Comparison of ENCODE assay signal across 21 mouse cellular contexts in the genomic region with DNA sequence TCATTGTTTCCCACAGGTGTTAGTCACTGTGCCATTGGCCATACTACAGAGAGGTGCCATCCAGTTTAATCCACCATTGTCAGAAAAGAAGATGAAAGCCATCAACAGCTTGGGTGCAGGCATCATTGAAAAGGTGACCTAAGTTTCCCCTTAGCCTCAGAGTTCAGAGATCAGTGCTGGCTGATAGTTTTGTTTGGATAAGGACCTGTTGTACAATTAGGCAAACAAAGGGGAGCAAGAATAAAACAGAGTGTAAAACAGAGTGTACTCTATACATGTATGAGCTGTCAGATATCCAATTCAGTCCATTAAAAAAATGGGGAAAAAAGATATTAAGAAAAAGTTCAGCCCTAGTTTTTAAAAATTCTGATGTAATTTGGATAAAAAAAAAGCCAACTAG.
"Had no signal": no experiment of that assay in that cellular context is flagged by ENCODE, and none has a peak within 500 bp of the region (broad histone marks: within the 10 kb centered on the region; RNA-seq: fewer than 3 reads in every experiment).

No protein-coding gene starts in this region.

- ATAC-seq: intestine, postnatal 0 days; lung, postnatal 0 days; midbrain, embryonic 16.5 days had no signal

- H3K27me3 ChIP-seq: limb, embryonic 13.5 days; midbrain, embryonic 12.5 days; neural tube, embryonic 13.5 days; stomach, embryonic 15.5 days had no signal

- H3K4me1 ChIP-seq: limb, embryonic 10.5 days; limb, embryonic 13.5 days; midbrain, embryonic 12.5 days; neural tube, embryonic 13.5 days; stomach, embryonic 15.5 days had no signal

- H3K4me2 ChIP-seq: limb, embryonic 13.5 days; lung, embryonic 14.5 days; midbrain, embryonic 12.5 days; neural tube, embryonic 13.5 days; stomach, embryonic 15.5 days had no signal

- H3K9me3 ChIP-seq: limb, embryonic 10.5 days; limb, embryonic 13.5 days; midbrain, embryonic 12.5 days; neural tube, embryonic 13.5 days; stomach, embryonic 15.5 days had no signal

- H3K9ac ChIP-seq: limb, embryonic 13.5 days; liver, embryonic 14.5 days; lung, embryonic 14.5 days; midbrain, embryonic 12.5 days; neural tube, embryonic 13.5 days; stomach, embryonic 15.5 days had no signal

- DNase-seq: kidney, adult 2 months; kidney, postnatal 25 days; layer of hippocampus, adult 9-11 months; lung, embryonic 14.5 days; right cerebral cortex, postnatal 14 days; right cerebral cortex, postnatal 4 days; thymus, adult 18-20 months; thymus, postnatal 36 days had no signal

- H3K27ac ChIP-seq: kidney, postnatal 0 days; layer of hippocampus, adult 2 months; limb, embryonic 10.5 days; limb, embryonic 13.5 days; liver, embryonic 14.5 days; macrophage; midbrain, embryonic 12.5 days; neural tube, embryonic 13.5 days; stomach, embryonic 15.5 days had no signal

- H3K4me3 ChIP-seq: layer of hippocampus, adult 2 months; limb, embryonic 10.5 days; limb, embryonic 13.5 days; midbrain, embryonic 12.5 days; myocyte; neural tube, embryonic 13.5 days; stomach, embryonic 15.5 days had no signal
